Mouse (Mus musculus) E14TG2a.4 (cell line): ENCODE measurements around the gene Prpf38b.

Experiments
- CTCF ChIP-seq: conservative IDR thresholded peaks from 2 replicates; pipeline ENCODE4 v1.5.1; 2014; ENCODE audit warnings: low read length
- POU5F1 ChIP-seq: IDR thresholded peaks from 2 replicates; pipeline ENCODE4 v1.6.1; 2014; ENCODE audit warnings: low read length, borderline replicate concordance

- TF ChIP-seq CTCF (no peak), POU5F1 (no peak)
Observed at GRCm38 (mm10) chr3:108940001-108940633, 28.6 kb upstream of the Prpf38b start, which contains the start of gene Gm9857.
